Mouse (Mus musculus) gastrocnemius, postnatal 14 days (tissue): ENCODE measurements around the gene Galnt6. TPM values are rescaled to one million over a fixed set of nuclear protein-coding genes. Genes with fewer than 3 reads are reported as not detected.

Experiments
- DNase-seq: peaks from one replicate; pipeline ENCODE4 v3.0.0; 2021; ENCODE audit warnings: mixed read lengths
- intact Hi-C: fragments of 180-260 bp; cut with DNase I; formaldehyde crosslinking; loops from one replicate; pipeline ENCODE4 v1.15.1; 2025; ENCODE audit warnings: low total_unique reads
- total RNA-seq, 2 experiments: library from RNA; stranded (reverse); gene quantifications; 2 replicates each; pipeline ENCODE4 v1.2.3; 2021

Galnt6 gene
- total RNA-seq, 2 experiments from 2014 or later = 0.18 to 0.33 TPM

GRCm38 (mm10) chr15:100726721-100727120 lies 2.5 kb downstream of the Galnt6 start:
- intact Hi-C loops = no loop called here
- DNase-seq = no peak

- intact Hi-C loops = no loop called here
- no peak for DNase-seq
Measured at GRCm38 (mm10) chr15:100723505-100723904, 5.7 kb downstream of the Galnt6 start.

- no peak for DNase-seq
Measured at GRCm38 (mm10) chr15:100722564-100722963, 6.6 kb downstream of the Galnt6 start.

GRCm38 (mm10) chr15:100722026-100722425 lies 7.2 kb downstream of the Galnt6 start:
- intact Hi-C loops = no loop called here
- DNase-seq = no peak

More at GRCm38 (mm10) chr15:100722564-100722963, 6.6 kb downstream of the Galnt6 start:
- intact Hi-C loops = no loop called here

- intact Hi-C loops = no loop called here
- no peak for DNase-seq
Measured at GRCm38 (mm10) chr15:100721445-100721844, 7.7 kb downstream of the Galnt6 start.

GRCm38 (mm10) chr15:100720066-100720465 lies 9.1 kb downstream of the Galnt6 start:
- DNase-seq = no peak
- intact Hi-C loops = no loop called here

GRCm38 (mm10) chr15:100719217-100719616 lies 10.0 kb downstream of the Galnt6 start:
- intact Hi-C loops = no loop called here
- DNase-seq = no peak

- intact Hi-C loops = no loop called here
- DNase-seq = no peak
Measured at GRCm38 (mm10) chr15:100718572-100718971, 10.6 kb downstream of the Galnt6 start.

GRCm38 (mm10) chr15:100717933-100718332 lies 11.2 kb downstream of the Galnt6 start:
- intact Hi-C loops = no loop called here
- DNase-seq = no peak

- intact Hi-C loops = no loop called here
- no peak for DNase-seq
Measured at GRCm38 (mm10) chr15:100715399-100715993, 13.7 kb downstream of the Galnt6 start.

GRCm38 (mm10) chr15:100714470-100714869 lies 14.7 kb downstream of the Galnt6 start:
- no peak for DNase-seq
- intact Hi-C loops = no loop called here

- intact Hi-C loops = no loop called here
- no peak for DNase-seq
Measured at GRCm38 (mm10) chr15:100710838-100711237, 18.3 kb downstream of the Galnt6 start.

- intact Hi-C loops = no loop called here
- DNase-seq = no peak
Measured at GRCm38 (mm10) chr15:100708433-100709078, 20.6 kb downstream of the Galnt6 start.

- no peak for DNase-seq
- intact Hi-C loops = no loop called here
Measured at GRCm38 (mm10) chr15:100706226-100706625, 22.9 kb downstream of the Galnt6 start.

- intact Hi-C loops = no loop called here
Measured at GRCm38 (mm10) chr15:100705376-100705775, 23.8 kb downstream of the Galnt6 start.

GRCm38 (mm10) chr15:100703913-100704312 lies 25.3 kb downstream of the Galnt6 start:
- DNase-seq = no peak
- intact Hi-C loops = no loop called here

More at GRCm38 (mm10) chr15:100705376-100705775, 23.8 kb downstream of the Galnt6 start:
- DNase-seq = no peak

GRCm38 (mm10) chr15:100701856-100702255 lies 27.3 kb downstream of the Galnt6 start:
- intact Hi-C loops = no loop called here
- no peak for DNase-seq

GRCm38 (mm10) chr15:100701108-100701507 lies 28.1 kb downstream of the Galnt6 start:
- intact Hi-C loops = no loop called here
- DNase-seq = no peak

- DNase-seq = no peak
- intact Hi-C loops = no loop called here
Measured at GRCm38 (mm10) chr15:100700424-100700823, 28.8 kb downstream of the Galnt6 start.

- DNase-seq = no peak
Measured at GRCm38 (mm10) chr15:100699386-100699785, 29.8 kb downstream of the Galnt6 start.

GRCm38 (mm10) chr15:100698078-100698477 lies 31.1 kb downstream of the Galnt6 start:
- no peak for DNase-seq

More at GRCm38 (mm10) chr15:100699386-100699785, 29.8 kb downstream of the Galnt6 start:
- intact Hi-C loops = no loop called here

More at GRCm38 (mm10) chr15:100698078-100698477, 31.1 kb downstream of the Galnt6 start:
- intact Hi-C loops = no loop called here
